Mouse (Mus musculus) kidney, embryonic 16.5 days (tissue): ENCODE results near the gene Fbxl12. TPM values are rescaled to one million over a fixed set of nuclear protein-coding genes. Genes with fewer than 3 reads are reported as not detected.
"Not testable (repeated sequence)": the region's sequence is repeated elsewhere in the genome, so short reads cannot be mapped to it uniquely, and the experiment has no call there.

Experiments used
- ATAC-seq: fragments of 200-750 bp; cut with Nextera tagmentation; 2 replicates; pipeline ENCODE4 v1.8.0; 2017; ENCODE audit warnings: moderate TSS enrichment; ENCODE audit not compliant: low FRiP score, low TSS enrichment
- H3K27ac ChIP-seq: fragments of 300-500 bp; sonication (generic); 2 replicates; pipeline ENCODE4 v1.5.1; 2014; ENCODE audit warnings: low read length
- H3K27me3 ChIP-seq: fragments of 300-500 bp; sonication (generic); 2 replicates; pipeline ENCODE4 v1.6.1; 2014; ENCODE audit warnings: low read length, control low read depth, mixed read lengths; ENCODE audit not compliant: insufficient read depth
- H3K36me3 ChIP-seq: fragments of 300-500 bp; sonication (generic); 2 replicates; pipeline ENCODE4 v1.6.1; 2014; ENCODE audit warnings: low read length, control low read depth, mixed read lengths; ENCODE audit not compliant: insufficient read depth
- H3K4me1 ChIP-seq: fragments of 300-500 bp; sonication (generic); 2 replicates; pipeline ENCODE4 v1.6.1; 2014; ENCODE audit warnings: low read length, control low read depth, mixed read lengths; ENCODE audit not compliant: insufficient read depth
- H3K4me2 ChIP-seq: fragments of 300-500 bp; sonication (generic); replicated peaks from 2 replicates; pipeline ENCODE4 v1.6.1; 2014; ENCODE audit warnings: low read depth, low read length
- H3K4me3 ChIP-seq: fragments of 300-500 bp; sonication (generic); 2 replicates; pipeline ENCODE4 v1.5.1; 2014; ENCODE audit warnings: mild to moderate bottlenecking, low read length
- H3K9ac ChIP-seq: fragments of 300-500 bp; sonication (generic); replicated peaks from 2 replicates; pipeline ENCODE4 v1.6.1; 2014; ENCODE audit warnings: low read length
- H3K9me3 ChIP-seq: fragments of 300-500 bp; sonication (generic); 2 replicates; pipeline ENCODE4 v1.6.1; 2016; ENCODE audit warnings: low read length, control low read depth
- WGBS: fragments of 180-500 bp; shearing (Covaris S2); extraction: QIAGEN DNeasy Blood & Tissue Kit; methylation state at CpG from one replicate; pipeline ENCODE4 v1.1.7; 2014; 5-methylcytosine and 5-hydroxymethylcytosine counted together
- polyA plus RNA-seq: library from polyadenylated mRNA; unstranded; fragments of >200 nt; fragmentation: Nextera tagmentation; extraction: Ambion mirVana; gene quantifications from 2 replicates; pipeline ENCODE4 v1.2.1, GENCODE M21; 2015

Gene Fbxl12
- polyA plus RNA-seq: 20.5 and 24.5 TPM in 2 replicates

DNA sequence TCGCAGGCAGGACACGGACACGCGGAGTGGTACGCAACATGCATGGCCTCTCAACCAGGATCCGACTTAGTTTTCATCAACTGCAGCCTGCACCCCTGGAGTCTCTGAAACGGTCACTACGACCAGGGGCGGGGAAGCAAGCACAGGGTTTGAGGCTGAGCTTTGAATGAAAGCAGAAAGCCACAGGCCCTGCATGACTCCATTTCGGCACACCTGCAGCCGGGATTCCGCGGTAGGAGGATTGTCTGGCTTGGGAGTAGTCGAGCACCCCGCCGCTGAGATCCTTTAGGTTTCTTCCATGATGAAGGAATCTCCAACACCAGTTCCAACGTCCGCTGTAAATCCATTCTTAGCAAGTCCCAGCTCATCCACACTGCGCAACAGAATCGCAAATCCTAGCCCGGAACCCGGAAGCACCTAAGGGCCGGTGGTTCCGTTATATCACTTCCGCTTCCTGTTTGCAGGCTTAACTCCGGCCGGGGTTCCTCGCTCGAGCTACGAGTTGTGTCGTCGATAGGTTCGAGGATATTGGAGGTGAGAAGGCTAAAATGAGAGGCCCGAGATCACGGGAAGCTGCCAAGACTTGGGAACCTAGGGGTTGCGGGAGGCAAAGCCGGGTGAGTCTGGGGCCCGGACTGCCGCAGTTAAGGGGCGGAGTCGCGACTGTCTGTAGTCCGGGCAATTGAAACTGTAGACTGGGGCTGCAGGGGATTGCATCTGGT is at the start of gene Fbxl12:
Fbxl12 (minus strand) TSS at position 408 of the 722 bp plus-strand sequence.
- Histone ChIP-seq H3K27ac (peak within 1 kb of the TSS; percentile 97), H3K4me3 (peak within 1 kb of the TSS; percentile 94), H3K36me3 (peaks cover 10% of the 10 kb centered on the region), H3K4me2 (peak within 1 kb of the TSS; percentile 99), H3K9me3 (no peaks in the 10 kb centered on the region), H3K27me3 (no peaks in the 10 kb centered on the region), H3K4me1 (peaks cover 25% of the 10 kb centered on the region), H3K9ac (peak within 1 kb of the TSS; percentile 87)
- no peak for ATAC-seq
- WGBS: under 1% methylated on average over 43 of the region's 43 CpGs

DNA sequence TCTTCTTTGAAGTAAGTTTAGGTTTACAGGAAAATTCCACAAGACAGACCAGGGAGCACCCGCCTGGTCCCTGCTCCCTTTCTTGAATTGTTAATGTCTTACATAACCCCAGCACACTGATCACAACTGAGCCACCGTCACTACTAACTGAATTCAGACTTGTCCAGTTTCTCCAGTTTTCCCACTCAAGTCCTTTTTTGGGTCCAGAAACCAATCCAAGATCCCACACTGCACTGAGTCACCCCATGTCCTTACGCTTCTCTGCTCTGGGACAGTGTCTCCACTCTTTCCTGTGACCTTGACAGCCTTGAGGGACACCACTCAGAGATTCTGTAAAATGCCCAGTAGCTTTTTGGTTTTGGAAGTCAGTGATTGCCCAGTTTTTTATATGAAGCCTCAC is 48.3 kb upstream of the Fbxl12 start:
- 86% methylated on average over 3 of the region's 3 CpGs for WGBS
- H3K27me3 ChIP-seq: peaks cover 13% of the 10 kb centered on the region
- no peak overlapping the region for H3K9ac ChIP-seq
- peaks cover 15% of the 10 kb centered on the region; the same call in 1 of the 2 replicates for H3K4me1 ChIP-seq
- no peak for ATAC-seq
- no peak overlapping the region for H3K27ac ChIP-seq
- no peak overlapping the region for H3K4me2 ChIP-seq
- H3K9me3 ChIP-seq: 0 out of 2 replicates have a peak, but pooled peaks cover 3% of the 10 kb centered on the region
- no peak overlapping the region for H3K4me3 ChIP-seq
- H3K36me3 ChIP-seq: no peaks in the 10 kb centered on the region

DNA sequence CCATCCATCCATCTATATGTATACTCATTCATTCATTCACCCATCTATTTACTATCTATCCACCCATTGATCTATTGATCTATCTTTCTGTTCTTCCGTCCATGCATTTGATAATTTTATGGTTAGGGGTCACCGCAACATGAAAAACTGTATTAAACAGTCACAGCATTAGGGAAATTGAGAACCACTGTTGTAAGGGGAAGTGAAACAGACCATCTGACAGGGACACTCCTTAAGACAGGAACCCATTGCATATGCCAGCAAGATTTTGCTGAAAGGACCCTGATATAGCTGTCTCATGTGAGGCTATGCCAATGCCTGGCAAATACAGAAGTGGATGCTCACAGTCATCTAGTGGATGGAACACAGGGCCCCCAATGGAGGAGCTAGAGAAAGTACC is 45.9 kb upstream of the Fbxl12 start:
- H3K9ac ChIP-seq, H3K27ac ChIP-seq, H3K4me2 ChIP-seq, H3K36me3 ChIP-seq, H3K4me3 ChIP-seq, H3K27me3 ChIP-seq, H3K9me3 ChIP-seq, ATAC-seq: not testable (repeated sequence)
- H3K4me1 ChIP-seq: peaks cover 15% of the 10 kb centered on the region; the same call in 1 of the 2 replicates
- WGBS: 86% methylated on average over 2 of the region's 2 CpGs

DNA sequence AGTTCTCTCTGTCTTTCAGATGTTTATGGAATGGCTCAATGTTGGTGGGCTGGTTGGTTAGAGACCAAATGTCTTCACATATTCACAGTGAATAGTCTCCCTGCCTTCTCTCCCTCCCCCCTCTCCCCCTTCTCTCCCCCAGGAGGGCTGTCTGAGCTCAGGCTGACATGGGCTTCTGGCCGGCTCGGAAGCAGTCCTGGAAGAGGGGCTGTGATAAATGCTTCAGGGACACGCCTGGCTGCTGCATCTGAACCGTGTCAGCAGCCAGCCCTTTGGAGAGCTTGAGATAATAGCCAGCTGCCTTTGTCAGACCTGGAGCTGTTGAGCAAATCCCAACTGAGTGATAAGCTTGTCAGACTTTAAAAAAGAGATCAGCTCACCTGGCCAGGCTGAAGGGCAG is 45.3 kb upstream of the Fbxl12 start:
- H3K4me1 ChIP-seq: peaks cover 13% of the 10 kb centered on the region; the same call in 1 of the 2 replicates
- peaks cover 2% of the 10 kb centered on the region; the same call in 1 of the 2 replicates for H3K27me3 ChIP-seq
- H3K9ac ChIP-seq: no peak overlapping the region
- no peak overlapping the region for H3K4me3 ChIP-seq
- H3K36me3 ChIP-seq: no peaks in the 10 kb centered on the region
- no peak overlapping the region for H3K4me2 ChIP-seq
- H3K9me3 ChIP-seq: no peaks in the 10 kb centered on the region
- 0% methylated on average over 4 of the region's 4 CpGs for WGBS
- H3K27ac ChIP-seq: no peak overlapping the region
- ATAC-seq: peak; percentile 84

DNA sequence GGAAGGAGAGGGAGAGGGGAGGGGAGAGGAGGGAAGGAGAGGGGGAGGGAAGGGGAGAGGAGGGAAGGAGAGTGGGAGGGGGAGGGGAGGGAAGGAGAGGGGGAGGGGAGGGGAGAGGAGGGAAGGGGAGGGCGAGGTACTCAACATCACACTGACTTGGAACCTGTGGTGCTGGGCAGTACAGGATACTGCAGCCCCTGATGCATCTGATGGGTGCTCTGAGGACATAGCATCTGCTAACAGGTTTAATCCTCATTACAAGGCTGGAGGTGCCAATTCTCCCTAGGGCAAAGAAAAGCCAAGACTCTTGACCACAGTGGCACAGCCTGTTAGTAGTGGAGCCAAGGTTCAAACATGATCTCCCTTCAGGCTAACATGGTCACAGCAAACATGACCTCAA is 44.8 kb upstream of the Fbxl12 start:
- Histone ChIP-seq H3K36me3 (no peaks in the 10 kb centered on the region), H3K9ac (no peak overlapping the region), H3K4me3 (no peak overlapping the region), H3K27me3 (no peaks in the 10 kb centered on the region; the same call in 1 of the 2 replicates), H3K27ac (no peak overlapping the region), H3K4me1 (peaks cover 8% of the 10 kb centered on the region; the same call in 1 of the 2 replicates), H3K4me2 (no peak overlapping the region), H3K9me3 (no peaks in the 10 kb centered on the region)
- no peak for ATAC-seq
- WGBS: no CpG with 5 or more reads among the region's 1 CpGs

DNA sequence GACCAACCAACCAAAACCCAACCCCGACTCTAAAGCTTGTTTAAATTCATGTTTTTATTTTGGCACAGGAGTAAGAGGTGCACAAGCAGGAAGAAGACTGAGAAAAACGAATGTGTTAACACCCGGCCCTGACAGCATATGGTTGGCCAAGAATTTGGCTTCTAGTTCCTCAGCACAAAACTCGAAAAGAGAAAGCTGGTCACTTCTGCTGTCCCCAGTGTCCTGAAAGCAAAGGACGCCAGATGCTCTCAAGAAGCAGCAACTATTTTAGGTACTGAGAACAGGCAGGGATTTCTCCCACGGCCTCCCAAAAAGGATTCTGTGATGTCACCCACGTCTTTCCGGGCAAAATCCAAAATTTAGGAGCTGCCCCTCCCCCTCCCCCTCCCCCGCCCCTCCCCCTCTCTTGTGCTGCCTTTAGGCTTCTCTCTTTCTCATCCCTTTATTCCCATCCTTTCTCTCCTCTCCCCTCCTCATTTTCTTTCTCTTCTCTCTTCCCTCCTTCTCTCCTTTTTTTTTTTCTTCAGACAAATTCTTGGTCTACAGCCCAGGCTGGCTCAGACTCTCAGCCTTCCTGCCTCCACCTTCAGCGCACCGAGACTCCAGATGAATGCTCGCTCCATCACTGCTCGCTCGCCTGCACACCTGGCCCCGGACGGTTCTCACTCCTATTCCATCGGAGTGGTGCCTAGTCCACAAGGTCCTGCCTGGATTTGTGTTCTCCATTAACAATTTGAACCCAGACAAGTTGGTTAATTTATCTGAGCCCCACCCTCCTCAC is 40.7 kb upstream of the Fbxl12 start:
- Histone ChIP-seq H3K27ac (no peak overlapping the region), H3K36me3 (no peaks in the 10 kb centered on the region), H3K4me2 (no peak overlapping the region), H3K4me1 (0 out of 2 replicates have a peak, but pooled peaks cover 7% of the 10 kb centered on the region), H3K4me3 (no peak overlapping the region), H3K27me3 (no peaks in the 10 kb centered on the region), H3K9ac (no peak overlapping the region), H3K9me3 (no peaks in the 10 kb centered on the region)
- 54% methylated on average over 17 of the region's 17 CpGs for WGBS
- ATAC-seq: no peak

DNA sequence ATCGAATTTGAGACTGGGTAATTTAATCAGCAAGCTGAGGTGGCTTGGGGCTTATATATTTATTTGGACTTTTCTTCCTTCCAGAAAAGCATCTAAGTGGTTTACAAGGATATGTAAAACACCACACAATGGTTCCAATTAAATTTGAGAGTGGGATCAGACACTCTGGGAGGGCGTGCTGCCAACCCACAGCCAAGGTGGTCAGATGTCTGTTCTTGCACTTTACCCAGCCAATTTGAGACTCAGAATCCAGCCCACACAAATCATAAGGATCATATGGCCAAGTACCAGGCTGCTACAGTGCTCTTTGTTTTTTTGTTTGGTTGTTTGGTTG is 37.8 kb upstream of the Fbxl12 start:
- Histone ChIP-seq H3K4me3 (no peak overlapping the region), H3K9me3 (no peaks in the 10 kb centered on the region), H3K4me2 (no peak overlapping the region), H3K27ac (no peak overlapping the region), H3K36me3 (no peaks in the 10 kb centered on the region), H3K4me1 (no peaks in the 10 kb centered on the region), H3K9ac (no peak overlapping the region), H3K27me3 (no peaks in the 10 kb centered on the region)
- no peak for ATAC-seq
- 75% methylated on average over 2 of the region's 2 CpGs for WGBS

DNA sequence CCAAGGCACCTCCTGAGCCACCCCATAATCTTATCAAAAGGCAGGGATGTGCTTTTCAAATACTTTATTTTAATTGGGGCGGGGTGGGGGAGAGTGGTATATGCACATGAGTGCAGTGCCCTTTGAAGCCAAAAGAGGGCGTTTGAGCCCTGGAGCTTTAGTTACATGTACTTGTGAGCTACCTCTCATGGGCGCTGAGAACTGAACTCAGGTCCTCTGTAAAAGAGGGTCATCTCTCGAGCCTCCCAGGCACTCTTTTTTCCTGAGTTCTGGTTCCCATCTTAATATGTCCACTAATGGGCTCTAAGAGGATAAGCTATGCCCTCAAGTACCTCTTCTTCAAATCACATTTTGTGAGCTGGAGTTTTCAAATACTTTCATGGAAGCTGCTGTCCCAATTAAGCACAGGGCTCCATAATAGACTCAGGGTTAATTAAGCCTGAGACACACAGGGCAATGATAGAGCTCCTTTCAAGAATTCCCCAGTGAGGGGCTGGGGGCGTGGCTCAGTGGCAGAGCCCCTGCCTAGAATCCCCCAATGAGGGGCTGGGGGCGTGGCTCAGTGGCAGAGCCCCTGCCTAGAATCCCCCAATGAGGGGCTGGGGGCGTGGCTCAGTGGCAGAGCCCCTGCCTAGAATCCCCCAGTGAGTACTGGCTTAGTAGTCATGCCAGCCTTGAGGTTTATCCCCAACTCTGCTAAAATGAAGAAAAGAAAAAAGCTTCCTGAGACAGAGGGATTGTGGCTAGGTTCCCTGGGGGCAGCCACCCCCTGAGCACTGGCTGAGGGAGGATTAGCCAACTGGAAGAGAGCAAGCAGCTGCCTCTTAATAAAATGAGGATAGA is 37.2 kb upstream of the Fbxl12 start:
- Histone ChIP-seq H3K4me2 (no peak overlapping the region), H3K4me3 (no peak overlapping the region), H3K27ac (no peak overlapping the region), H3K9me3 (no peaks in the 10 kb centered on the region), H3K27me3 (no peaks in the 10 kb centered on the region), H3K36me3 (no peaks in the 10 kb centered on the region), H3K4me1 (no peaks in the 10 kb centered on the region), H3K9ac (no peak overlapping the region)
- WGBS: 38% methylated on average over 7 of the region's 7 CpGs
- ATAC-seq: no peak

DNA sequence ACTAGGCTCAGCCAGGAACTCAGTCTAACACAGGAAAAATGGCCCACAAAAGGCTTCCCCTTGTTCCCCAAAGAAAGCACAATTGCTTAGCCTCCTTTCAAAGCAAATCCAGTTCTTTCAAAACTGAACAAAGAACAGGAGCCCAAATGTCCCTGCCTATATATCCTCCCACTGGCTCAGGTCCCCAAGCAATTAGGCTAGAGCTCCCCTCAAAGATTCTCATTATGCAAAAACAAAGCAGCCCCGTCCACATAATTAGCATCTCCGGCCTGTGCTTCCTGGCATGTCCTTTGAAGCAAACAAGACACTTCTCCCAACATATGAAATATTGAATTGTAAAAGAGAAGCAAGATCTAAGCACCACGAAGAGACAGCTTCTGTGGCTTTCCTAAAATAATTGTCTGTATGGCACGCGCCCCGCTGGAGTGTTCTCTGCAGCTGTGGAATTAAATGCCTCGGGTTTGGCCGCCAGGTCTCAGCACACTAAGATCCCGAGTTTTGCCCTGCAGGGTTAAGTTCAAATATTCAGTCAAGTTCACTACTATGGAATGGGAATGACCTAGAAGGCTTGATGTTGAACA is 35.9 kb upstream of the Fbxl12 start:
- no peak overlapping the region for H3K9ac ChIP-seq
- WGBS: 78% methylated on average over 9 of the region's 9 CpGs
- no peaks in the 10 kb centered on the region for H3K36me3 ChIP-seq
- H3K27ac ChIP-seq: no peak overlapping the region
- no peak for ATAC-seq
- H3K4me3 ChIP-seq: no peak overlapping the region
- H3K4me1 ChIP-seq: no peaks in the 10 kb centered on the region
- no peaks in the 10 kb centered on the region for H3K27me3 ChIP-seq
- H3K4me2 ChIP-seq: no peak overlapping the region
- H3K9me3 ChIP-seq: no peaks in the 10 kb centered on the region
